Mouse (Mus musculus): ENCODE data around the gene Mfn1. TPM values are rescaled to one million over a fixed set of nuclear protein-coding genes. Genes with fewer than 3 reads are reported as not detected.

The Mfn1 gene
- polyA plus RNA-seq, 2 experiments from 2014 or later: 6.1 to 9.9 TPM

DNA sequence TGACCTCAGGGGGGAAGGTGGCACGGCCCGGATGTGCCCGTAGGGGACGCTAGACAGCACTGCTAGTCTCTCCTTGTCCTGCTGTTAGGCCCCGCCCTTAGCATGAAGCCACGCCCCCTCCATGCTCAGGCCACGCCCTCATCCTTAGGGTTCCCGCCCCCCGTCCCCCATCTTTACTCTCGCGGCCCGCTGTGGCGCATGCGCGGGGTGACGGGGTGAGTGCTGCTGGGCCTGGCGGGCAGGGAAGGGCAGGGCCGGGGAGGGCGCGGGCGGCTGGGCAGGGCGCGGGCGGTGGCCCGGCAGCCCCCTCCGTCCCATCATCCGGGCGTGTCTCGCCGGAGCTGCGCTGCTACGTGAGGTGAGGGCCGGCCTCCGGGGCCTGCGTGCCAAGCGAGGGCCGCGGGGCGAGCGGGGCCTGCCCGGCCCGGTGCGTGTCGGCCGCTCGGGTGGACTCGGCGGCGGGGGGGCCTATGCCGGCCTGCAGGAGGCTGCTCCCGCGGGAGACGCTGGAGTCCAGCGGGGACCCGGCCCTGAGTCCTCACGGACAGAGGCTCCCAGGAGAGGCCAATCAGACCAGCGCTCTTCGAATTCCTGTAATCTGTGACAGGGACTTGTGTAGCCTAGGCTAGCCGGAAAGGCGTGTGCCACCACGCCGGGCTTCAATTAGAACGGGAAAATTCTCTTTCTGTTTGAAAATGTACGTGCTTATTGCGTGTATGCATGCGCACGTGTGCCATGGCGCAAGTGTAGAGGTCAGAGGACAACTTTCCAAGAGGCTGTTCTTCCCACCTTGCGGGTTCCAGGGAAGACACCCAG, 18.7 kb upstream of the Mfn1 start:
- ATAC-seq: peak; percentile 70

- no peak for ATAC-seq
These were observed 18.1 kb upstream of the Mfn1 start for GRCm38 (mm10) chr3:32511191-32511550.

DNA sequence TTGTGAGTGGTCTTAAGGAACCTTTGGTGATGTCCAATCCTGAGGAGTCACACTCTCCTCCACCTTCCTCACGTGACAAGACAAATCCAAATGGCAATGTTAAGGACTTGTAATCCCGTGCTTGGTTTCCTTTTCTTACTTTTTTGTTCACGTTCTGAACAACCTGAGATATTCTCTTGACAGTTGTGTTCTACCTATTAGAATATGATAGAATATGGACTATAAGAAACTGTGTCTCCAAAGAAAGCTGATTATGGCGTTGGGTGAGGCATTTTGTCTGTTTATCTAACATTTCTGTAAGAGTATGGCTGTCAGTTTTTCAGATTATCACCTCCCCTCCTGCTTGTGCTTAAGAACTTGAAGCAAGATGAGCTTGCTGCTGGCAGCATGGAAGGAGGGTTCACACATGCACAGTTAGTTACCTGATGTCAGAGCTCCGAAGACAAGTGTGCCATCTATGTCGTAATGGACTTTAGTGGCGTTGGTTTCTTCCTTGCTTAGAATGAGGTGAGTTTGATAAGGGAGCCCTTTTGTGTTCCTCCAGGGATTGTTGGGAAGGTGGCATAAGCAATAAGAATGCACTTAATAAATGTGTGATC, 16.5 kb upstream of the Mfn1 start:
- no peak for ATAC-seq

DNA sequence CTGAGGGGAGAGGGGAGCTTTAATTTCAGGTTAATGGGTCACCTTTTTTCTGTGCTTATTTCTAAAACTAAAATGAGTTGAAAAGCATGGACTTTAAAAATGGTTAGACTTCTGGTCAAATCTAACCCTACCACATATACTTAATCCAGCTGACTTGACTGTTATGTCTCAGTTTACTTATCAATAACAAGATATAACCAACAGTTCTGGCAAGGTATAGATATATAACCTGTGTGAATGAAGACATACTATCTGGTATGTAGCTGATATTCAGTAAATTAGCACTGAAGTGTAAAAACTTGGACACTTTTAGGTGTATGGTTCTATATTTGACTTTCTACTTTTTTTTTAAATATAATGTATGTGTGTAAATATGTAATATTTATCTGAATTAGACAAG, 15.7 kb upstream of the Mfn1 start:
- ATAC-seq: no peak

DNA sequence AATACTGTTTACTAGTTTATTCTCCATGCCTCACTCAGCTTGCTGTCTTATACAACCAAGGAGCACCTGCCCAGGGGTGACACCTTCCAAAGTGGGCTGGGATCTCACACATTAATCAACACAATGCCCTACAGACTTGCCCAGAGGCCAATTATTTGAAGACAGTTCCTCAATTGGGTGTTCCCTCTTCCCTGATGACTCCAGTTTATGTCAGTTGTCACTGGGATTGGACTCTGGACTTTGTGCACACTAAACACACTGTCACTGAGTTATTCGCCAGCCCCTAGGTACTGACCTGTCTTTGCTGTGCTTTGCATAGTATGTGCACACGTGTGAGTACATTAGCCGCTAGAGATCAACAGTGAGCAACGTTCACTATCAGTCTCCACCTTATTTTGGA, 2.1 kb upstream of the Mfn1 start:
- no peak for ATAC-seq

GRCm38 (mm10) chr3:32530041-32530440, 776 bp downstream of the Mfn1 start:
- ATAC-seq: no peak

DNA sequence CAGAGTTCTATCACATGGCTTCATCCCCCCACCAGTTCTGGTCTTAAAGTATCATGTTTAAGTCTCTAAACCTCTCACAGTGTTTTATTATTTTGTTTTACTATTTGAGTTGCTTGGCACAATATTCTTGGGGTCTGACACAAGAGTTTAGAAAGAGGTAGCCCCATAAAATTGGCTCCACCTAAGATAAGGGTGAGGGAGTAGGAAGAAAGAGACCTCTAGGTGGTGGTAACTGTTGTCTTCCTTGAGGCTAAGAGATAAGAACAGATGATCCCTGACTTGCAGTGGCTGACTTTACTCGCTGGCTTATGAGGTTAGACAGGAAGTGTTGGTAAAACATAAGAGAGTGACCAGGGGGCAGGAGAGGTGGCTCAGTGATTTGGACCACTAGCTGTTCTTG, 6.4 kb downstream of the Mfn1 start:
- no peak for ATAC-seq

- ATAC-seq: no peak
These were observed 8.3 kb downstream of the Mfn1 start for GRCm38 (mm10) chr3:32537556-32537955.

DNA sequence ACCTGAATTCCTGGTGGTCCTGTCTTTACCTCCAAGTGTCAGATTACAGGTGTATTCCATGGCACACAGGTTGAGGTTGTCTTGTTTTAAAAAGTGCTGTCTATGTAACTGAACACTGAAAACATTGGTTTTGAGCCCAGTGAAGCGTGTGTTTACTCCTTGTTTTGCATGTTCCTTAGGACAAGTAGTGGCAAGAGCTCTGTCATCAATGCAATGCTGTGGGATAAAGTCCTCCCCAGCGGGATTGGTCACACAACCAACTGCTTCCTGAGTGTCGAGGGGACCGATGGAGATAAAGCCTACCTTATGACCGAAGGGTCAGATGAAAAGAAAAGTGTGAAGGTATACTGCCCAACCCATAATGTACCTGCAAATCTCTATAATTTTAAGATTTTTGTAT, 8.8 kb downstream of the Mfn1 start:
- no peak for ATAC-seq

GRCm38 (mm10) chr3:32553061-32553460, 23.8 kb downstream of the Mfn1 start:
- ATAC-seq: no peak

- no peak for ATAC-seq
These were observed 34.1 kb downstream of the Mfn1 start for GRCm38 (mm10) chr3:32563401-32563800.

GRCm38 (mm10) chr3:32573086-32573485, 43.8 kb downstream of the Mfn1 start:
- no peak for ATAC-seq

- no peak for ATAC-seq
These were observed 44.6 kb downstream of the Mfn1 start for GRCm38 (mm10) chr3:32573881-32574280.

GRCm38 (mm10) chr3:32575151-32575550, 45.9 kb downstream of the Mfn1 start:
- no peak for ATAC-seq

GRCm38 (mm10) chr3:32578772-32579171, 49.5 kb downstream of the Mfn1 start:
- no peak for ATAC-seq

GRCm38 (mm10) chr3:32580738-32581137, 51.5 kb downstream of the Mfn1 start:
- no peak for ATAC-seq

- ATAC-seq: no peak
These were observed 52.6 kb downstream of the Mfn1 start for GRCm38 (mm10) chr3:32581911-32582310.

- no peak for ATAC-seq
These were observed 54.2 kb downstream of the Mfn1 start for GRCm38 (mm10) chr3:32583489-32583888.

DNA sequence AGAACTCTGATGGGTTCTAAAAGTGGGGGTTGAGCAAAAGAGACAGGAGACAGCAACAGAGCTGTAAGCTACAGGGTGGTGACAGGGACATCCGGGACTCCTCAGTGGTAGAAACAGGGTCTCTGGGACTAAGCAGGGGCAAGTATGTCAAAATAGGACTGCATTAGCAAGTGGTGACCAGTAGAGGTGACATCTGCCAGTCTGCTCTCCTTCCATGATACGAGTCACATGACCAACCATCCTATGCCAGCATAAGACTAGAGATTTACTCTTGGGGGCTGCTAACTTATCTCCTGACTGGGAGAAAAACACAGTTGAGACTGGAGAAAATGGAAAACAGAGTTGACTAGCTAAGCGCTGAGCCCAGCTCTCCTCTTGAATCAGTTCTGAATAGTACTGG, 57.0 kb downstream of the Mfn1 start:
- no peak for ATAC-seq

DNA sequence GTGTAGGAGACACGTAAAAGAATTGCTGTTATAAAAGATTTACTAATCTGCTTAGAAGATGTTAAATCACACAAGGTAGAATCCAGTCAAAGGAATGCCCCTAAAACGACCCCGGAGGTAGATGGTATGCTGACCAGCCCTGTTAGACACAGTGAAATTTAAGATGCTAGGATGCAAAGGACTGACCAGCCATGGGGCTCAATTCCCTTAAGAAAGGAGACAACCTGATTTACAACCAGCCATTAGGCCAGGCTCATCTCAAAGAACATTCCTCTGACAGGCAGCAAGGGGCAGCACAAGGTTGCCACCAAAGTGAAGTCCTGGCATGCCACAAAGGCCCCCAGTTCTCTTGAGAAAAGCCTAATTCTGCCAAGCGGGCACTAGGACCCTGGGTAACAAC, 65.8 kb downstream of the Mfn1 start:
- ATAC-seq: no peak

- ATAC-seq: no peak
These were observed 70.1 kb downstream of the Mfn1 start for GRCm38 (mm10) chr3:32599328-32599727.

DNA sequence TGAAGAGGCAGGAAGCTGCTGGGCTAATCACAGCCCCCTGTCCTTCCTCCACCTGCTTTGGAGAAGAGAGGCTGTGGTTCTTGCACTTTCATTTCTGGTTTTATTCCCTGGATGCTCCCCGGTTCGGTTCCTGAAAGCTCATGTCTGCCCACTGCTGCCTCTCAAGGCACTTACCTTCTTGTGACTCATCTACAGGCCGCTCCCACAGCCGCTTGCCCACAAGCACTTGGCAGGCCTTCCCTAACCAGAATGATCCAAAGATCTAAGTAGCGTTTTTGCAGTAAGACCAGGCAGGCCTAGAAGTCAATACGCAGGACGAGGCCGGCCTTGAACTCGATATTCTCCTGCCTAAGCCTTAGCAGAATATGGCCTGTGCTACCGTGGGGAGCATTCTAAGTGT, 71.8 kb downstream of the Mfn1 start:
- ATAC-seq: no peak

- no peak for ATAC-seq
These were observed 80.0 kb downstream of the Mfn1 start for GRCm38 (mm10) chr3:32609233-32609632.

DNA sequence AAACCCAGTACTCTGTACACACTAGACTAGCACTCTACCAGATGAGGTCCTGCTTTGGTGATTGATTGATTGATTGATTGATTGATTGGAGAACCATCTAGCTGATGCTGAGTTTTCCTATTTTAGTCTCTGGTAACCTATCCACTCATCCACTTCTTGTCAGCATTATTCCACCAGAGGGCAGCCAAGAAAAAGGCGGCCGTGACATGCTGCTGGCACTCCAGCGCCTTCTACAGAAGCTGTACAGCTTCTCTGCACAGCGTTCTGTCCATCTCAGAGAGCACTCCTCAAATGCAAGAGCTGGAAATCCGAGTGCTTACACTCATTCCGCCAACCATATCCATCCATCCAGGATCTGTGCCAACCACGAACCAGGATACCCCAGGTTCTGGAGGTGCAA, 81.3 kb downstream of the Mfn1 start:
- no peak for ATAC-seq

Measured in activated CD4-positive, CD25-positive, alpha-beta regulatory T cell, adult 4 months (primary cell).